Mouse (Mus musculus): ENCODE data around the gene 1110004F10Rik.

Gene 1110004F10Rik

GRCm38 (mm10) chr7:116092710-116093465 is 53.7 kb downstream of the 1110004F10Rik start:
- in situ Hi-C loops (cut with MboI, MseI), result no loop called here

GRCm38 (mm10) chr7:116093466-116093850 is 54.3 kb downstream of the 1110004F10Rik start:
- in situ Hi-C loops (cut with MboI, MseI), result no loop called here

- in situ Hi-C loops (cut with MboI, MseI), result no loop called here
Observed at GRCm38 (mm10) chr7:116099952-116100528, 60.8 kb downstream of the 1110004F10Rik start.

GRCm38 (mm10) chr7:116103091-116103490 is 63.9 kb downstream of the 1110004F10Rik start:
- in situ Hi-C loops (cut with MboI, MseI), result no loop called here

- in situ Hi-C loops (cut with MboI, MseI), result no loop called here
Observed at GRCm38 (mm10) chr7:116110661-116111060, 71.5 kb downstream of the 1110004F10Rik start.

- in situ Hi-C loops (cut with MboI, MseI), result no loop called here
Observed at GRCm38 (mm10) chr7:116111546-116111945, 72.3 kb downstream of the 1110004F10Rik start.

- in situ Hi-C loops (cut with MboI, MseI), result no loop called here
Observed at GRCm38 (mm10) chr7:116115216-116115930, 76.2 kb downstream of the 1110004F10Rik start.

- in situ Hi-C loops (cut with MboI, MseI), result no loop called here
Observed at GRCm38 (mm10) chr7:116115991-116116390, 76.8 kb downstream of the 1110004F10Rik start.

- in situ Hi-C loops (cut with MboI, MseI), result no loop called here
Observed at GRCm38 (mm10) chr7:116119306-116119857, 80.2 kb downstream of the 1110004F10Rik start.

GRCm38 (mm10) chr7:116120737-116121136 is 81.5 kb downstream of the 1110004F10Rik start:
- in situ Hi-C loops (cut with MboI, MseI), result no loop called here

GRCm38 (mm10) chr7:116121202-116121601 is 82.0 kb downstream of the 1110004F10Rik start:
- in situ Hi-C loops (cut with MboI, MseI), result no loop called here

- in situ Hi-C loops (cut with MboI, MseI), result no loop called here
Observed at GRCm38 (mm10) chr7:116122981-116123596, 83.9 kb downstream of the 1110004F10Rik start.

- in situ Hi-C loops (cut with MboI, MseI), result no loop called here
Observed at GRCm38 (mm10) chr7:116123597-116123985, 84.4 kb downstream of the 1110004F10Rik start.

- in situ Hi-C loops (cut with MboI, MseI), result no loop called here
Observed at GRCm38 (mm10) chr7:116124057-116124456, 84.9 kb downstream of the 1110004F10Rik start.

GRCm38 (mm10) chr7:116125671-116126070 is 86.5 kb downstream of the 1110004F10Rik start:
- in situ Hi-C loops (cut with MboI, MseI), result no loop called here

GRCm38 (mm10) chr7:116127052-116127451 is 87.9 kb downstream of the 1110004F10Rik start:
- in situ Hi-C loops (cut with MboI, MseI), result no loop called here

- in situ Hi-C loops (cut with MboI, MseI), result no loop called here
Observed at GRCm38 (mm10) chr7:116128286-116128685, 89.1 kb downstream of the 1110004F10Rik start.

GRCm38 (mm10) chr7:116129374-116129773 is 90.2 kb downstream of the 1110004F10Rik start:
- in situ Hi-C loops (cut with MboI, MseI), result no loop called here

GRCm38 (mm10) chr7:116131390-116131789 is 92.2 kb downstream of the 1110004F10Rik start:
- in situ Hi-C loops (cut with MboI, MseI), result no loop called here

- in situ Hi-C loops (cut with MboI, MseI), result no loop called here
Observed at GRCm38 (mm10) chr7:116132078-116132477, 92.9 kb downstream of the 1110004F10Rik start.

GRCm38 (mm10) chr7:116134413-116135292 is 95.5 kb downstream of the 1110004F10Rik start:
- in situ Hi-C loops (cut with MboI, MseI), result no loop called here

Measured in T-helper 1 cell (primary cell).